Mouse (Mus musculus) skeletal muscle tissue, adult 2 months (tissue): ENCODE results near the gene Cacna1a.
"Not testable (repeated sequence)": the region's sequence is repeated elsewhere in the genome, so short reads cannot be mapped to it uniquely, and the experiment has no call there.

ENCODE experiments used
- DNase-seq: peaks from one replicate; pipeline ENCODE4 v3.0.0-alpha.2; 2012; ENCODE audit warnings: low read depth, low spot score

Cacna1a gene

DNA sequence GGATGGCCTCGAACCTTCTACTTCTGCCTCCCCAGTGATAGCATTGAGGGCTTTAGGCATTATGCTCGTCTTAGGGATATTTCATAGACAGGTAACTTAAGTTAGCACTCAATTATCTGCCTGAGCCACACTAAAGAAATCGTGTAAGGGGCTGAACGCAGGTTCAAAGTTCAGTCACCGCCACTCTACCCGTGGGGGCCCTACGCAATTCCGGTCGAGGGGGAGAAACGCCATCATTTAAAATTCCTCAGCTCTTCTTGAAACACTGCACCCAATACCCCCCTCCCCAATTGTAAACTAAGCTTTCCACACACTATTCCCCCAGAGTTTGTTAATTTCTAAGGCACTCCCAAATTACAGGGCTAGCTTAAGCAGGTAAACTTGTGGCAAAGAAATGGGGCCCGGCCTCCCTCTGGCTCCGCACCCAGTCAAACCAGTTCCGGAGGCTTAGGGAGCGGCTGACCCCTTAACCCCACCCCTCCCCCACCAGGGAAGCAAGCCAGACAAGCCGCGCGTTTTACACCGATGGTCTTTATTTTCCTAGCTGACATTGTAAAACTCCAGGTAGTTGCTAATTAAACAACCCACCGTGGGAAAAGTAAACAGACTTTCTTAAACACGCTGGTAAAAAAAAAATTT lies 272.7 kb downstream of the Cacna1a start:
- DNase-seq = no peak

DNA sequence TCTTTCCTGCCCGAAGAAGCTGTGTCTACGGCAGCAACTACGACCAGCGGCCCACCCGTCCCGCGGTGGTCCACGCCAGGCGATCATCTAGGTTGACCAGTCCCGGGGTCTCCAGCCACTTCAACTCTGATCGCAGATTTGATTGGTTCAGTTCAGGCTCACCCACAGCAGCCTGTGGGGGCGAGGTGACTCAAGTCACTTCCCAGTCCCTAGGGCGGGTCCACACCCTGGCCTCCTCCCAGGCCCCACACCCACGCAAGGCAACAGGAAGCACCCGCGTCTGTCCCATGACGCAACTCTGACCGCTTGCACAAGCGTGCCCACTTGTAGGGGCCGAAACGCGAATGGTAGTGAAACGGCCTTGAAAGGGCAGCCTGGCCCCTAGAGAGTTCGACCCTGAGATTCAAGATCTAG lies 273.2 kb downstream of the Cacna1a start:
- peak; percentile 94 for DNase-seq

- DNase-seq = no peak
Measured at GRCm38 (mm10) chr8:84661961-84662571, 273.8 kb downstream of the Cacna1a start.

DNA sequence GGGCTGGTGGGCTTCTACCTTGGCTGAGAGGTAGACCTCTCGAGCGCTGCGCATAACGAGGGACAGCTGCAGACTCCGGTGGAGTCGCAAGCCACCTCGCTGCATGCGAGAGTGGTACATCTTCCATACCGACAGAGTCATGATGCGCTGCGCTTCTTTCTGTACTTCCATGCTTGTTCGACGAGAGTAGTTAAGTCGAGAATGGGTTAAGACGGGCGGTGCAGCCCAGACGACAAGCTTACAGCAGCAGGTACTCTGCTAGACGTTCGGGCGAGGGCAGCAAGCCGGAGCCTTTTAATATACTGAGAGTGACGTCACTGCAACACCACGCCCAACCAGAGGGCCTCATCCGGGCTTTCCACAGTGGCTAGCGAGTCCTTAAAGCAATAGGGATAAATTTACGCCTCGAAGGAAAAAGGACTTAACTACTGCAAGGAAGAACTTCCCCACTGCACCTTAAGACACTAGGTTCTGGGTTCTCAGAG lies 274.4 kb downstream of the Cacna1a start, which contains the start of gene Ier2:
Gene Ier2, minus strand, starts transcription at position 272 of the 485 bp plus-strand sequence.
- peak; percentile 98 for DNase-seq

DNA sequence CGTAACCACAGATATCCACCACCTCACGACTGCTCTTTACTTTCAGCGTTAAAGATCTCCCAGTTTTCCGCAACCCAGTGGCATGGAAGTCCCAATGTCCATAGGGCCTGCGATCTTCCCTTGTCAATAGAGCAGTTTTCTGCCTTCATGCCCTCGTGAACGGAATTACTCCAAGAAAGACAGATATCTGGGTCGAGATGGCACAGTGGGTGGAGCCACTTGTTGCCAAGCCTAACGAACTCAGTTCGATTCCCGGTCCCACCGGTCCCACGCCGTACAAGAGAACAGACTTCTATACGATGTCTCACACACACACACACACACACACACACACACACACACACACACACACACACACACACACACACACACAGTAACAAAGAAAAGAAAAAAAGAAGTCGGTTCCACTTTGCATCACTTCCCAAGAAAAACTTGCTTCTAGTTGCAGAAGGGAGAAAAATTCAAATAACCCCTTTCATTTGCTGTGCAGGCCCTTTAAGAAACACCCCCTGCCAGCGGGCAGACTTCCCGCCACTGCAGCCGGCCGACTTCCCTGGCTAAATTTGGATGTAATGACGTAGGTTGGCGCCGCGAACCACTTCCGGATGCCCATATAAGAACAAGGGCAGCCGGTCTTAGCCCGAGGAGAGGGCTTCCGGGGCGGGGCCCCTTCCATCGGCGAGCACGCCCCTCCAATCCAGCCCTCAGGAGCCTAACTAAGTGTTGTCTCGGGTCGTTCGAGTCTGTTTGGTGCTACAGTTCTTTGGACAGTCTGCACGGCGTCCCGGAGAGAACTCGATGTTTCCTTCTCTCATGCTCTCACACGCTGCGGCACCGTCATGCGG lies 275.5 kb downstream of the Cacna1a start:
- peak; percentile 99 for DNase-seq

- DNase-seq = peak; percentile 78
Measured at GRCm38 (mm10) chr8:84664566-84665384, 276.5 kb downstream of the Cacna1a start.

DNA sequence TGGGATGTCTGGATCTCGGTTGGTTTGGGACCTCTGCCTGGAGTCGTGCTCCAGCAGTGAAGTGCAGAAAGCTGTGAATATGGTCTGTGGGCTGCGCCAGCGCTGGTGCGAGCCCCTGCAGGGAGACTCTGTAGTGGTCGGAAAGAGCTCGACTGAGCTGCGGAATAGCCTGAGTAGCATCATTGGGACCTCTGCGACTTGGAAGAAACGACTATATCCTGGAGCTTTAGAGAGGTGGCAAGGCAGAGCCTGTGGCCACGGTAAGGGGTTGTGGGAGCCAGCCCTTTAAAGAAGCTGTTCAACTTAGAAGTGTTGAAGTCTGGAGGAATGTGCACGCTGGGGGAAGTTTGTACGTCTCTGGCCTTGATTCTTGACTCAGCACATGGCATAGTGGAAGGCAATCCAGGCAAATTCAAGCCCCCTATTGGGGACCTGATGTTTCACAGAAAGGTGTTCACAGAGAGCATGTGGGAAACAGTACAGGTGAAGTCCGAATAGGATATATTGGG lies 277.2 kb downstream of the Cacna1a start:
- DNase-seq = no peak

DNA sequence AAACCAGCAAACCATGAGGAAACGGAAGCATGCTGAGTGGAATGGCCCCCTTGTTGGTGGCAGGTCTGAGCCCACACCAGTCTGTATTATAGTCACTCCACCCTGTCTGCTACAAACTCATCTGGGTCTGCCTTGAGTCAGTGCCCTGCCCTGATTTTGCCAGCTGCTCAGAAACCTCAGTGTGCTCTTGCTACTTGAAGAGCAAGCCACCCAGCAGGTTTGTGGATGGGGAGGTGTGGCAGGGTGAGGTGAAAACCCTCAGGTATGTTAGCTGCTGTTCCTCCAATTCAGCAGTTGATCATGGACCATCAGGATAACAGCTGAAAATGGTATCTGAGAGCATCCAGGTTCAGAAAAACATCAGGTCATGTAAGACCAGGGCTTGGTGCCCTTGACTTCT lies 279.8 kb downstream of the Cacna1a start:
- no peak for DNase-seq

- no peak for DNase-seq
Measured at GRCm38 (mm10) chr8:84668731-84669485, 280.7 kb downstream of the Cacna1a start.

DNA sequence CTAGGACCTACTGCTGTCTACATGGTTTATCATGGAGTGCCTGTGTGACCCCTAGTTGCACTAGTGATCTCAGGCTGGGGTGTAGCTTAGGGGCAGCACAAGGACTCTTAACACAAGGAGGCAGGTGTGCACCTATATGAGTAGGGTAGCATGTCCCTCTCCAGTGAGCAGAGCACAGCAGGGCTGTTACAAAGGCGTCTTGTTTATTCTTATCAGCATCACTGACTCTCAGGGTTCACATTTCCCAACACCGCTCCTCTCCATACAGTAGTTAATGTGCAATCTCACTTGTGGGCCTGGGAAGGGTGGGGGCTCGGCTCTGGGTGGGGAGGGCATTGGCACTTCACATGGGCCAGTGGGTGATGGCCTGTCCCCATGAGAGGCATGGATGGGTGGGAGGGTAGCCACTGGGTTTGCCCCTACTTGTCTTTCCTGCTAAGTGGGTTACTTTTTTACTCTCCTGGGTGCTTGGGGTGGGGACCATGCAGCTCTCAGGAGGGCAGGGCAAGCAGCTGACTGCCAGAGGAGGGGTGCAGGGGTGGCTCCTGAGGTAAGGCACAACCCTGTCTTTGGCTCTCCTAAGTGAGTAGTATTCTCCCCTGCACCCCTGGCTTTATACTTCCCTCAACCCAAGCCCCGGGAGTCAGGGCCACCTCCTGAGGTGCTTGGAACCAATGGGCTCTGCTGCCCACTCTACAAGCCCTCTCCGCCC lies 282.2 kb downstream of the Cacna1a start:
- not testable (repeated sequence) for DNase-seq

GRCm38 (mm10) chr8:84677305-84677704 lies 289.1 kb downstream of the Cacna1a start:
- no peak for DNase-seq

DNA sequence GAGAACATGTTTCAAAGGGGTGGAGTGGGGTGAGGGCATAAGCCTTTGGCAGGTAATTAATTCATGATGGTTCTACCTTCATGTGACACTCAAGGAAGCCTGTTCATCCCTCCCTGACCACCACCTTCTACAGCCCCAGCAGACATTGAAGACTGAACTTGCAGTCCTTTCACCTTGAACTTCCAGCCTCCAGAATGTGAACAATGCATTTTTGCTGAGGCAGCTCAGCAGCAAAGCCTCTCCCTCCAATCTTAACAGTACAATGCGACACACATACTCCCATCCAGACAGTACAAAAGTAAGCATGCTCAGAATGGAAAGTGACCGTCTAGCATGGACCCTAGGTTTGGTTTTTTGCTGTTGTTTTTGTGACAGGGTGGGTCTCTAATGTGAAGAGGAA lies 293.2 kb downstream of the Cacna1a start:
- DNase-seq = no peak

DNA sequence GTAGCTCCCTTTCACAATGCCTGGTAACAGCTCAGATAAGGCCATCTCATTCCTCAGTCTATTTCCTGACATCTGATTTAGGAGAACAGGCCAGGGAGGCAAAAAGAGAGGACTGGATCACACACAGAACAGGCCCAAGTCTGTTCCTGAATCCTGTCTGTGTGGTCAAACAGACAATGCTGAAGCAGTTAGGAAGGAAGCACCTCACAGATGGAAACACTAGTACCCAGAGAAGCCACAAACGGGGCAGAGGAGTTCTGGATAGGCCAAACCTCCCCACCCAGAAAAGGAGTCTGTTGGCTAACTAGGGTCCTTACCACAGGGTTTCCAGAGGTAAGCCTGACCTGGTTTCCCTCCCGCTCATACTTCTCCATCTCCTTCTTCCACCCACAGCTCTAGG lies 294.0 kb downstream of the Cacna1a start:
- DNase-seq = no peak

GRCm38 (mm10) chr8:84684537-84684936 lies 296.3 kb downstream of the Cacna1a start:
- no peak for DNase-seq

- no peak for DNase-seq
Measured at GRCm38 (mm10) chr8:84686191-84687002, 298.2 kb downstream of the Cacna1a start, which contains the start of gene Trmt1. Gene Trmt1, plus strand, starts transcription at chr8:84686307.

DNA sequence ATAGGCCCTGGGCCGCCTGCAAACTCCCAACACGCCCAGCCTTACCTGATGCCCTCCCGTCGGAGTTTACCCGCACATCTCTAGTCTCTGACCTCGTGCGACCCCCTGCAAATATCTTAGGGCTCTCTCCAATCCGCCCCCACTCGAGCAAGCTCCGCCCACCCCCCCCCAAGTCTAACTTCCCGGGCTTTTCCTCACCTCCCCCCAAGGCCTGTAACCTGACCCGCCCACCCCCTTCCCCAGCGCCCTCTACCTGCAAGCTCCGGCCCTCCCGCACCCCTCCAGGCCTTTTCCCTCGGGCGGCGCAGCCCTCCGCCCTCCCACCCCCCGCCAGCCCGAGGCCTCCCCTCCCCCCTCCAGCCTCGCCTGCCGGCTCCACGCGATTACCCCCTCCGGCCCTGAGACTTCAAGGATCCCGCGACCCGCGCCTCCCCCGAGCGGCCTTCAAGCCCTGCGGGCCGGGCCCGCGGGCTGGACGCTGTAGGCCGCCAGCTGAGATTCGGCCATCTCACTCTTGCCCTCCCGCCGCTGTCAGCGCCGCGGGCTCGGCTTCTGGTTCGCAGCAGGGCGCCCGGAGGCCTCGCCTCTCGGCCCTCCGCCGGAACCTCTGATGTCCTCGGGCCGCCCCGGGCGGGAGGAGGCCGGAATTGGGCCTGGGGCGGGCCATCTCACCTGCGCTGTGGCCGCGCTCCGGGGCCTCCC lies 298.9 kb downstream of the Cacna1a start:
- DNase-seq = no peak

DNA sequence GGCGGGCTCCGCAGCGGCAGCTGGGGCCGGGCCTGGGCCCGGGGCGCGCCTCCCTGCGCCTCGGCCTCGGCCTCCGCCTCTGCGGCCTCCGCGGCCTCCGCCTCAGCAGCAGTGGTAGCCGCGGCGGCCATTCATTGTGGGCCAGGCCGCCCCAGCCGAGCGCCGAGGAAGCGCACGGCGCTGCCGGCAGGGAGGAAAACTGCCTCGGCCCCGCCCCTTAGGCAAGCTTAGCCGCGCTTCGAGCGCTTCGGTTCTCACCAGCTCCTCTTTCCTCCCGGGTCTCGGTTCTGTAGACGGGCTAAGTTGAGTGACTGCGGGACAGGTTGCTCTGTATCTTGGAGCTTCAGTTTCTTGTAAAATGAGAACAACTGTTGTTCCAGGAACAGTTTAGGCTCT lies 299.5 kb downstream of the Cacna1a start, which contains the start of gene Nacc1:
Gene Nacc1, minus strand, starts transcription at position 158 of the 396 bp plus-strand sequence.
- no peak for DNase-seq
